Mouse (Mus musculus): Measurements from ENCODE around the gene Ncam2. TPM values are rescaled to one million over a fixed set of nuclear protein-coding genes. Genes with fewer than 3 reads are reported as not detected.
A peak's percentile ranks its signal among the peaks of the same experiment; 100 is the strongest.

Ncam2 gene
- total and polyA plus RNA-seq, 3 experiments, result 0.02 to 0.09 (median 0.05) TPM

GRCm38 (mm10) chr16:81388646-81389045, 188.1 kb downstream of the Ncam2 start:
- H3K4me1 ChIP-seq (ENCODE audit: control insufficient read depth, insufficient read depth, low read length), result no peaks in the 10 kb centered on the region
- no peaks in the 10 kb centered on the region for H3K36me3 ChIP-seq (ENCODE audit: control insufficient read depth, insufficient read depth, low read length)
- H3K27ac ChIP-seq, result no peak overlapping the region
- WGBS, result 80% methylated on average over 2 of the region's 2 CpGs
- H3K9ac ChIP-seq (ENCODE audit: low read depth, low read length), result no peak overlapping the region
- DNase-seq, result no peak
- no peak for TF ChIP-seq POLR2A (IDR thresholded peaks at IDR 0.05; ENCODE audit: insufficient read depth, low read depth, low read length)
- H3K27me3 ChIP-seq (ENCODE audit: control insufficient read depth, insufficient read depth, low read length), result no peaks in the 10 kb centered on the region
- no peaks in the 10 kb centered on the region for H3K79me2 ChIP-seq (replicated peaks; ENCODE audit: control insufficient read depth, insufficient read depth, low read length)
- intact Hi-C loops (cut with DNase I), result no loop called here
- H3K4me3 ChIP-seq, result no peak overlapping the region

DNA sequence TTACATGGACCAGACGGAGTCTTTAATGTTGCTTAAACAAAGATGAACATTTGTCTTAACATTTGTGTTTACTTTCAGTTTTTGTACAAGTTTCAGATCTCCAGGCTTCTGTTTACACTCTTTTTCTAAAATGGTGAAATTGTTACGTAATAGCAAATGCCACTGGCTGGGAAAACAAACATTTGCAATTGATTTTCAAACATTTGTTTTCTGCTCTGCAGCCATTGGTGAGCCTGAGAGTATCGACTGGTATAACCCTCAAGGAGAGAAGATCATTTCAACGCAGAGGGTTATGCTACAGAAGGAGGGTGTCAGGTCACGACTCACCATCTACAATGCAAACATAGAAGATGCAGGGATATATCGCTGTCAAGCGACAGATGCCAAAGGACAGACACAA, 234.1 kb downstream of the Ncam2 start:
- no peaks in the 10 kb centered on the region for H3K36me3 ChIP-seq (ENCODE audit: control insufficient read depth, insufficient read depth, low read length)
- intact Hi-C loops (cut with DNase I), result no loop called here
- H3K9ac ChIP-seq (ENCODE audit: low read depth, low read length), result no peak overlapping the region
- no peaks in the 10 kb centered on the region for H3K27me3 ChIP-seq (ENCODE audit: control insufficient read depth, insufficient read depth, low read length)
- no peaks in the 10 kb centered on the region for H3K4me1 ChIP-seq (ENCODE audit: control insufficient read depth, insufficient read depth, low read length)
- 82% methylated on average over 7 of the region's 7 CpGs for WGBS
- H3K4me3 ChIP-seq, result no peak overlapping the region
- H3K79me2 ChIP-seq (replicated peaks; ENCODE audit: control insufficient read depth, insufficient read depth, low read length), result no peaks in the 10 kb centered on the region
- no peak for DNase-seq
- no peak overlapping the region for H3K27ac ChIP-seq
- TF ChIP-seq EP300 (IDR thresholded peaks at IDR 0.05; ENCODE audit: insufficient read depth, low read depth, low read length), result no peak

- no peaks in the 10 kb centered on the region for H3K27me3 ChIP-seq (ENCODE audit: control insufficient read depth, insufficient read depth, low read length)
- no peak overlapping the region for H3K27ac ChIP-seq
- no peaks in the 10 kb centered on the region for H3K4me1 ChIP-seq (ENCODE audit: control insufficient read depth, insufficient read depth, low read length)
- H3K9ac ChIP-seq (ENCODE audit: low read depth, low read length), result no peak overlapping the region
- intact Hi-C loops (cut with DNase I), result no loop called here
- H3K79me2 ChIP-seq (replicated peaks; ENCODE audit: control insufficient read depth, insufficient read depth, low read length), result no peaks in the 10 kb centered on the region
- DNase-seq, result peak in 1 of 2 experiments; percentile 36
- TF ChIP-seq EP300 (IDR thresholded peaks at IDR 0.05; ENCODE audit: insufficient read depth, low read depth, low read length) (no peak), POLR2A (IDR thresholded peaks at IDR 0.05; ENCODE audit: insufficient read depth, low read depth, low read length) (no peak), CTCF (IDR thresholded peaks at IDR 0.05) (no peak)
- no peak overlapping the region for H3K4me3 ChIP-seq
- WGBS, result 72% methylated on average over 5 of the region's 5 CpGs
- H3K36me3 ChIP-seq (ENCODE audit: control insufficient read depth, insufficient read depth, low read length), result no peaks in the 10 kb centered on the region
Observed at GRCm38 (mm10) chr16:81437091-81437867, 236.8 kb downstream of the Ncam2 start.

GRCm38 (mm10) chr16:81437868-81438249, 237.4 kb downstream of the Ncam2 start:
- no peaks in the 10 kb centered on the region for H3K27me3 ChIP-seq (ENCODE audit: control insufficient read depth, insufficient read depth, low read length)

GRCm38 (mm10) chr16:81450851-81451250, 250.4 kb downstream of the Ncam2 start:
- H3K4me3 ChIP-seq, result no peak overlapping the region
- DNase-seq, result no peak
- H3K9ac ChIP-seq (ENCODE audit: low read depth, low read length), result no peak overlapping the region
- H3K4me1 ChIP-seq (ENCODE audit: control insufficient read depth, insufficient read depth, low read length), result no peaks in the 10 kb centered on the region
- TF ChIP-seq POLR2A (IDR thresholded peaks at IDR 0.05; ENCODE audit: insufficient read depth, low read depth, low read length), result no peak
- no peak for TF ChIP-seq CTCF (IDR thresholded peaks at IDR 0.05)
- TF ChIP-seq EP300 (IDR thresholded peaks at IDR 0.05; ENCODE audit: insufficient read depth, low read depth, low read length), result no peak
- intact Hi-C loops (cut with DNase I), result no loop called here
- H3K79me2 ChIP-seq (replicated peaks; ENCODE audit: control insufficient read depth, insufficient read depth, low read length), result no peaks in the 10 kb centered on the region
- no peak overlapping the region for H3K27ac ChIP-seq
- 83% methylated on average over 5 of the region's 5 CpGs for WGBS
- H3K36me3 ChIP-seq (ENCODE audit: control insufficient read depth, insufficient read depth, low read length), result no peaks in the 10 kb centered on the region
- no peaks in the 10 kb centered on the region for H3K27me3 ChIP-seq (ENCODE audit: control insufficient read depth, insufficient read depth, low read length)

More at GRCm38 (mm10) chr16:81437868-81438249, 237.4 kb downstream of the Ncam2 start:
- H3K4me1 ChIP-seq (ENCODE audit: control insufficient read depth, insufficient read depth, low read length), result no peaks in the 10 kb centered on the region
- no peak for TF ChIP-seq POLR2A (IDR thresholded peaks at IDR 0.05; ENCODE audit: insufficient read depth, low read depth, low read length)
- no peak for TF ChIP-seq CTCF (IDR thresholded peaks at IDR 0.05)
- no peak for TF ChIP-seq EP300 (IDR thresholded peaks at IDR 0.05; ENCODE audit: insufficient read depth, low read depth, low read length)
- H3K79me2 ChIP-seq (replicated peaks; ENCODE audit: control insufficient read depth, insufficient read depth, low read length), result no peaks in the 10 kb centered on the region
- WGBS, result 78% methylated on average over 2 of the region's 2 CpGs
- no peak for DNase-seq
- no peak overlapping the region for H3K27ac ChIP-seq
- H3K4me3 ChIP-seq, result no peak overlapping the region
- intact Hi-C loops (cut with DNase I), result no loop called here
- H3K9ac ChIP-seq (ENCODE audit: low read depth, low read length), result no peak overlapping the region
- no peaks in the 10 kb centered on the region for H3K36me3 ChIP-seq (ENCODE audit: control insufficient read depth, insufficient read depth, low read length)

- Histone ChIP-seq H3K4me1 (ENCODE audit: control insufficient read depth, insufficient read depth, low read length) (no peaks in the 10 kb centered on the region), H3K79me2 (replicated peaks; ENCODE audit: control insufficient read depth, insufficient read depth, low read length) (no peaks in the 10 kb centered on the region), H3K27ac (no peak overlapping the region), H3K4me3 (no peak overlapping the region), H3K36me3 (ENCODE audit: control insufficient read depth, insufficient read depth, low read length) (no peaks in the 10 kb centered on the region), H3K9ac (ENCODE audit: low read depth, low read length) (no peak overlapping the region), H3K27me3 (ENCODE audit: control insufficient read depth, insufficient read depth, low read length) (no peaks in the 10 kb centered on the region)
- DNase-seq, result no peak
- intact Hi-C loops (cut with DNase I), result no loop called here
- 45% methylated on average over 2 of the region's 2 CpGs for WGBS
- TF ChIP-seq EP300 (IDR thresholded peaks at IDR 0.05; ENCODE audit: insufficient read depth, low read depth, low read length), result no peak
- no peak for TF ChIP-seq POLR2A (IDR thresholded peaks at IDR 0.05; ENCODE audit: insufficient read depth, low read depth, low read length)
- TF ChIP-seq CTCF (IDR thresholded peaks at IDR 0.05), result no peak
Observed at GRCm38 (mm10) chr16:81452988-81453387, 252.5 kb downstream of the Ncam2 start.
